8 mouse cellular contexts compared by ENCODE assay signal in the genomic region with DNA sequence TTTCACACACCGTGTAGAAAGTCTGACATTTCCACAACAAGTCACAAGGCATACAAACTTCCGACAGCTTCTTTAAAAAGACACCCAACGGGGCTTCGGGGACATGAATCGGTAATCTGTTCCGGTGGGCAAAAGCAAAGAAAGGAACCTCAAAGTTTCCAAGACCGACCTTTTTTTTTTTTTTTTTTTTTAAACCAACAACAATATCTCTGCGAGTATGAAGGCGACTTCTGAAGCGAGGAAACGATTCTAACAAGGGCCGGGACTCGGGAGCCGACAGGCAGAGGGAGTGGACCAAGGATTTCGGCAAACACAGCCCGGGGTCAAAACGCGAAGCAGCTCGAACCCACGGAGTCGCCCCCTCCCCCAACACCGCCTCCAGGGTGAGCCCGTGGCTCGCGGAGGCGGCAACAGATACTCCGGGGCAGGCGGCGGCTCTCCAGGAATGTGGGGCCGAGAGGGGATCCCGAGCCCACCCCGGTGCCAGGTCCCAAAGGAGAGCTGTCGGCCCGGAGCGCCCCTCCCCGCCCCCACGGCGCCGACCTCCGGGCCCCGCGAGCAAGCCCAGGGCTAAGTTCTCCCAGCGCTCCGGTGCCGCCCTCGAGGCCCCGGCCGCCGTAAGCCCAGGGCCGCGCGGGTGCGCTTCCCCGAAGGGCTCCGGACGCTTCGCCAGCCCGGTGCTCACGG. TPM values are rescaled to one million over a fixed set of nuclear protein-coding genes. Genes with fewer than 3 reads are reported as not detected.
DNase-seq lines count a peak whose midpoint lies in the region; ATAC-seq and TF ChIP-seq lines count a peak whose summit lies in the region.

No protein-coding gene starts in this region.

- peak overlapping the region; percentile 93 for H3K27ac ChIP-seq in bone marrow, adult 2 months (ENCODE audit: control insufficient read depth, insufficient read depth, low read depth, low read length, poor library complexity)
- peak overlapping the region; percentile 96 for H3K27ac ChIP-seq in heart, embryonic 12.5 days (ENCODE audit: poor library complexity, severe bottlenecking)
- peak overlapping the region; percentile 99 for H3K27ac ChIP-seq in kidney, postnatal 0 days
- peak overlapping the region; percentile 67 for H3K27ac ChIP-seq in liver, embryonic 14.5 days
- H3K27ac ChIP-seq in stomach, embryonic 16.5 days (ENCODE audit: low read length): peak overlapping the region; percentile 98

- TF ChIP-seq POLR2A in bone marrow, adult 2 months (IDR thresholded peaks at IDR 0.05; ENCODE audit: borderline replicate concordance, control insufficient read depth, low read depth, low read length): no peak; the same call in 1 of the 2 replicates

- no peak for TF ChIP-seq EP300 in liver, embryonic 14.5 days (IDR thresholded peaks at IDR 0.05; ENCODE audit: low read depth)

- no peak for TF ChIP-seq CTCF in bone marrow, adult 2 months (IDR thresholded peaks at IDR 0.05; ENCODE audit: control insufficient read depth, insufficient read depth, low read length)
- no peak for TF ChIP-seq CTCF in kidney, postnatal 0 days (IDR thresholded peaks at IDR 0.05; ENCODE audit: low read depth)
- TF ChIP-seq CTCF in liver, embryonic 14.5 days (IDR thresholded peaks at IDR 0.05; ENCODE audit: low read depth): no peak; the same call in 1 of the 2 replicates

- 0% methylated on average over 47 of the region's 59 CpGs for WGBS in bone marrow, adult 2 months
- WGBS in heart, embryonic 12.5 days: under 1% methylated on average over 57 of the region's 59 CpGs
- under 1% methylated on average over 56 of the region's 59 CpGs for WGBS in kidney, postnatal 0 days
- 1% methylated on average over 56 of the region's 59 CpGs for WGBS in liver, embryonic 14.5 days (ENCODE audit: insufficient replicate concordance)
- under 1% methylated on average over 54 of the region's 59 CpGs for WGBS in stomach, embryonic 16.5 days

- peak; percentile 35; the same call in 1 of the 2 replicates for ATAC-seq in erythroblast, adult 5-6 weeks (replicated peaks; ENCODE audit: low FRiP score, poor library complexity, severe bottlenecking)
- ATAC-seq in heart, embryonic 12.5 days (ENCODE audit: insufficient number of reproducible peaks, low FRiP score): peak; percentile 72
- ATAC-seq in kidney, postnatal 0 days (replicated peaks; ENCODE audit: low FRiP score, low read depth): peak; percentile 58
- ATAC-seq in liver, embryonic 14.5 days (ENCODE audit: insufficient read depth): peak; percentile 68
- ATAC-seq in stomach, embryonic 16.5 days (ENCODE audit: insufficient read depth, low FRiP score): peak; percentile 34

- H3K4me2 ChIP-seq in heart, embryonic 12.5 days: peak overlapping the region; percentile 69
- peak overlapping the region; percentile 65 for H3K4me2 ChIP-seq in kidney, postnatal 0 days (ENCODE audit: low read length)
- H3K4me2 ChIP-seq in liver, embryonic 14.5 days (ENCODE audit: low read depth): peak overlapping the region; percentile 94
- peak overlapping the region; percentile 76 for H3K4me2 ChIP-seq in stomach, embryonic 16.5 days (ENCODE audit: low read depth, low read length)

- no peaks in the 10 kb centered on the region for H3K9me3 ChIP-seq in heart, embryonic 12.5 days (replicated peaks)
- no peaks in the 10 kb centered on the region for H3K9me3 ChIP-seq in kidney, postnatal 0 days (replicated peaks; ENCODE audit: low read length)
- H3K9me3 ChIP-seq in liver, embryonic 14.5 days (ENCODE audit: control insufficient read depth, low read length): no peaks in the 10 kb centered on the region
- no peaks in the 10 kb centered on the region for H3K9me3 ChIP-seq in stomach, embryonic 16.5 days (replicated peaks; ENCODE audit: control insufficient read depth, low read length)

- H3K27me3 ChIP-seq in heart, embryonic 12.5 days (replicated peaks): no peaks in the 10 kb centered on the region
- no peaks in the 10 kb centered on the region for H3K27me3 ChIP-seq in kidney, postnatal 0 days (ENCODE audit: insufficient read depth, low read length)
- H3K27me3 ChIP-seq in liver, embryonic 14.5 days (ENCODE audit: control insufficient read depth, insufficient read depth, low read length): no peaks in the 10 kb centered on the region
- no peaks in the 10 kb centered on the region for H3K27me3 ChIP-seq in stomach, embryonic 16.5 days (ENCODE audit: control insufficient read depth, insufficient read depth, low read length)

- peak overlapping the region; percentile 94 for H3K4me3 ChIP-seq in bone marrow, adult 2 months (replicated peaks; ENCODE audit: control insufficient read depth, low read depth, low read length)
- H3K4me3 ChIP-seq in heart, embryonic 12.5 days: peak overlapping the region; percentile 88
- peak overlapping the region; percentile 89 for H3K4me3 ChIP-seq in kidney, postnatal 0 days (replicated peaks; ENCODE audit: low read depth, low read length)
- peak overlapping the region; percentile 92 to 93 for H3K4me3 ChIP-seq in liver, embryonic 14.5 days (ENCODE audit: insufficient read depth in 1 of 2, low read depth in 2 of 2, low read length in 2 of 2)
- H3K4me3 ChIP-seq in stomach, embryonic 16.5 days (replicated peaks; ENCODE audit: low read length): peak overlapping the region; percentile 89

- H3K36me3 ChIP-seq in heart, embryonic 12.5 days: no peaks in the 10 kb centered on the region
- H3K36me3 ChIP-seq in kidney, postnatal 0 days (ENCODE audit: insufficient read depth, low read length): no peaks in the 10 kb centered on the region
- no peaks in the 10 kb centered on the region for H3K36me3 ChIP-seq in liver, embryonic 14.5 days (replicated peaks; ENCODE audit: control insufficient read depth, insufficient read depth, low read depth)
- no peaks in the 10 kb centered on the region for H3K36me3 ChIP-seq in stomach, embryonic 16.5 days (ENCODE audit: control insufficient read depth, insufficient read depth, low read length)

- peaks cover 2% of the 10 kb centered on the region; the same call in 1 of the 2 replicates for H3K4me1 ChIP-seq in bone marrow, adult 2 months (ENCODE audit: control insufficient read depth, insufficient read depth, low read length)
- H3K4me1 ChIP-seq in heart, embryonic 12.5 days (replicated peaks): peaks cover 27% of the 10 kb centered on the region
- no peaks in the 10 kb centered on the region; the same call in 1 of the 2 replicates for H3K4me1 ChIP-seq in kidney, postnatal 0 days (replicated peaks; ENCODE audit: insufficient read depth, low read length)
- peaks cover 9% of the 10 kb centered on the region in 2 experiments for H3K4me1 ChIP-seq in liver, embryonic 14.5 days (replicated peaks; ENCODE audit: control insufficient read depth in 2 of 2, insufficient read depth in 2 of 2, low read length in 1 of 2)
- H3K4me1 ChIP-seq in stomach, embryonic 16.5 days (ENCODE audit: control insufficient read depth, insufficient read depth, low read length): peaks cover 13% of the 10 kb centered on the region

- DNase-seq in B cell, adult 2 months: peak; percentile 59 to 64
- DNase-seq in kidney, postnatal 0 days (ENCODE audit: low spot score): peak; percentile 60
- DNase-seq in liver, embryonic 14.5 days (ENCODE audit: low read depth in 3 of 3, low spot score in 3 of 3): peak in 2 of 3 experiments; percentile 5 to 17
- peak; percentile 25 to 35 for DNase-seq in natural killer cell, adult 2 months (ENCODE audit: low spot score in 2 of 2)

- peak overlapping the region; percentile 96 for H3K9ac ChIP-seq in heart, embryonic 12.5 days
- peak overlapping the region; percentile 98 for H3K9ac ChIP-seq in kidney, postnatal 0 days (ENCODE audit: low read depth, low read length)
- peak overlapping the region; percentile 95 for H3K9ac ChIP-seq in liver, embryonic 14.5 days (replicated peaks)
- peak overlapping the region; percentile 98 for H3K9ac ChIP-seq in stomach, embryonic 16.5 days (ENCODE audit: low read length)

RNA-seq across cellular contexts. Expression of gene Rnf2, which starts 0.8 kb away (rescaled TPM):
- polyA plus RNA-seq in bone marrow, adult 2 months (2011; ENCODE audit: insufficient read depth, insufficient read length, low replicate concordance, missing spikeins): 11.6 and 25.8 TPM in 2 replicates
- 7.9 and 13.4 TPM in 2 replicates for total RNA-seq in erythroblast, adult 5-6 weeks (2015; ENCODE audit: low replicate concordance)
- 11.9 and 13.2 TPM in 2 replicates for total RNA-seq in erythroblast, adult 5-6 weeks (2017; ENCODE audit: low replicate concordance)
- 83.1 and 83.6 TPM in 2 replicates for polyA plus RNA-seq in heart, embryonic 12.5 days (2016; fragmentation: Nextera tagmentation; extraction: Ambion mirVana)
- polyA plus RNA-seq in kidney, postnatal 0 days (2015; fragmentation: Nextera tagmentation; extraction: Ambion mirVana): 72.1 and 74.3 TPM in 2 replicates
- 9.8 and 16.0 TPM in 2 replicates for polyA plus RNA-seq in liver, embryonic 14.5 days (2012; rRNA removed)
- polyA plus RNA-seq in liver, embryonic 14.5 days (2014; fragmentation: Nextera tagmentation; extraction: Ambion mirVana): 18.6 and 20.5 TPM in 2 replicates
- polyA plus RNA-seq in stomach, embryonic 16.5 days (2015; fragmentation: Nextera tagmentation; extraction: Ambion mirVana): 69.9 and 74.1 TPM in 2 replicates

Comparison
In these comparisons a context has a peak if more than half of its experiments do, and no peak if none do; other contexts are left out.
1. Peak in every context shown above with its lines: DNase-seq, ATAC-seq, H3K4me3 ChIP-seq and H3K27ac ChIP-seq.
2. DNase-seq: peak in every context shown above with its lines; median percentile 62 in B cell, adult 2 months; 60 in kidney, postnatal 0 days; 30 in natural killer cell, adult 2 months; 11 in liver, embryonic 14.5 days.